Mouse (Mus musculus) lung, postnatal 10 days (tissue): Measurements from ENCODE around the gene Ap5z1.

ENCODE experiments used
- DNase-seq: peaks from one replicate; pipeline ENCODE4 v3.0.0; 2021

Gene Ap5z1

GRCm38 (mm10) chr5:142524711-142525464 is 61.1 kb downstream of the Ap5z1 start:
- DNase-seq = peak; percentile 70
